Mouse (Mus musculus) B cell, adult 62 days (primary cell): ENCODE data around the gene Sptssb. TPM values are rescaled to one million over a fixed set of nuclear protein-coding genes. Genes with fewer than 3 reads are reported as not detected.

Experiments used
- total RNA-seq: library from RNA; stranded (reverse); gene quantifications from 4 replicates; pipeline ENCODE4 v1.2.4, GENCODE M21; 2023

The Sptssb gene
- total RNA-seq: not detected in 4 replicates

GRCm38 (mm10) chr3:69859858-69860588, at the start of gene Sptssb:
Gene Sptssb (minus strand): TSS chr3:69859940.

Other genes with a start within 250 kb of the Sptssb start
- gene Nmd3, start 138.0 kb downstream of the Sptssb start, total RNA-seq: 99.0 to 125 TPM (median 107 TPM) in 4 replicates
- not detected in 4 replicates for gene Otol1, start 147.7 kb upstream of the Sptssb start, total RNA-seq